Mouse (Mus musculus) thymus, postnatal 36 days (tissue): ENCODE data around the gene Bbs2.
"Not testable (repeated sequence)": the region's sequence is repeated elsewhere in the genome, so short reads cannot be mapped to it uniquely, and the experiment has no call there.

Source experiments
- DNase-seq, 2 experiments: peaks; one replicate each; pipeline ENCODE4 v3.0.0; 2022; ENCODE audit warnings: mixed read lengths in 2 of 2

The Bbs2 gene

DNA sequence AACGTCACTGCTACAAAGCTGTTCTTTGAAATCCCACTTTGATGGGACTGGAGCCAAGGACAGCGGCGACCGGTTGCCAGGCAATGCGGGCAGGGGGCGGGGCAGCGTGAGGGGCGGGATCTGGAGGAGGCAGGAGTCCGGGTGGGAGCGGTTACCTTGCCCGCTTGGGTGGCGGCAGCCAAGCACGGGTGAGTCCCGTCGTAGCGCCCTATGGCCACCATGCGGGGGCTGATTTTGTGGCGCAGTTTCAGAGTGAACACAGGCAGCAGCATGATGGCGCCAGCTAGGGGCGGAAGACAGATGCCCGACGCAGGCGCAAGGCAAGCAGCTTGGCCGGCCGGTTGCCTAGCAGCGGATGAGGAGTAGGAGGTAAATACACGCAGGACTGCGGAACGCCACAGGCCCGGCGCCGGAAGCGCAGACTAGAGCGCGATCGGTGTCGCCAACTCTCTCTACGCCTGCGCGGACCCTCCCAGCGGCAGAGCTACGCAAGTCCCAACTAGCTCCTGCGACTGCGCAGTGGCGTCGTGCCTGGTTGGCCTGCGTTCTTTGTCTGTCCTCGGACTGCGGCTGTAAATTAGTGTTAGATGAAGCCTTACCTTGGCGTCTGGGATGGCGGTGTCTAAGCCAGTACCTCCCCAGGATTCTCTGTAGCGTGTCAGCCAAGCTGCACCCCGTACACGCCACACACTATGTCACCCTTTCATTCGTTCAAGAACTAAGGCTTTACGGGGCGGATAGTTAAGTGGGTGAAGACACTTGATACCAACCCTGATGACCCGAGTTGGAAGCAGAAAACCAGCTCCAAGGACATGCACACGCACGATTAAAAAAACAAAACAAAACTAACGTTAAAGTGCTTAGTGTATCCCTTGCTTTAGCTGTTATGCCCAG lies at the start of gene Bbs2:
Bbs2 (minus strand) TSS at position 848 of the 894 bp plus-strand sequence.
- DNase-seq, result peak; percentile 97 to 99

DNA sequence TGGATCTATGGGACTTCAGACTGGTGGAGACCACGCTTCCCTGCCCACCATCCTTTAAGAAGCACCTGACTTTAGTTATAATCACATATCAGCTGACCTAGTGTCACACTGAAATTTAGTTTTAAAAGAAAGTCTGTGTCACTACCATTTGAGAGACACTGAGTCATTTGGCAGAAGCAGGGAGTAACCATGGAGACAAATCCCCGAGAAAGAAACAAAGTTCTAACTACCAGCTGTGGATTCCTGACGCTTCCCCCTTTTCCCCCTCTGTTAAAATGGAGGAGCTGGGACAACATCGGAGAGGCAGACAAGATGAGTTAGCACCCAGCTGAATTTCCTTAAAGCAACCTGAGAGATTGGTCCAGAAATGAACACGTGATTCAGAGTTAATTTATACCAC lies 49.5 kb upstream of the Bbs2 start:
- DNase-seq, result no peak

DNA sequence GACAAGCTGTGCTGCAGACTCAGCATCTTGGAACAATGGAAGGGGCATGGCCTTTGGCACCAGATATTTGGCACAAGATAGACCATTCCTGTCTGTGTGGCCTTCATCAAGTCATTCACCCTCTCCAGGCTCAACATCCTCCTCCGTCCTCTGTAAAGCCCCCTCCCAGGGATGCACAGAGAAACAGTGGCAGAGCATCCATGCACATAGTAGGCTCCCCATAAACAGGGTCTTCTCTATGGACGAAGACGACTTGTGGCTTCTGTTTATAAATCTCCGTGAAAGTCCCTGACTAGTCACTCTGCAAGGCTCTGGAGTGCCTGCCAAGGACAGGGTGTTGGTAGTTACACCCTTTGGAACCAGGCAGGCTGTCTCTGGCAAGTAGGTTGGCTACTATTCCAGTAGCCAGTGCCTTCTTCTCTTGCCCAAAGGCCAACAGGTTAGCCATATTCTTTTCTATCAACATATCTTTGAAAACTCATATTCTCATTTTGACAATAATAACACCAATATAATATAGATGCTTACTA lies 41.6 kb upstream of the Bbs2 start:
- DNase-seq, result no peak

DNA sequence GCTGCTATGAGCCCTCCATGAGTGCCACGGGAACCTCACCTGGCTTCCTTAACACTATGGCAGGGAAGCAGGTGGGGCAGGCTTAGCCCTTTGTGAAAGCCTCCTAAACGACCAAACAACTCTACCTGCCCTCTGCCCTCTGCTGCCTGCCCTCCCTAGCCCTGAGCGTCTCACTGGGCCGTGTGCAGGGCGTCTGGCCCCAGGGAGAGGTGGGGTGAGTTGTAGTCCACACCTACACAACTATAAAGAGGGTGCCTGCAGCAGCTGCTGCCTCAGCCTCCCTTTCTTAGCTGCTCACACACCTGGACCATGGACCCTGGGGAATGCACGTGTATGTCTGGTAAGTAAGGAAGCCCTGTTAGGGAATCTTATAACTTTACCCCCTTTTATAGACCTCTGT lies 38.2 kb upstream of the Bbs2 start, which contains the start of gene Mt4:
Mt4 (plus strand) TSS at position 265 of the 400 bp plus-strand sequence.
- DNase-seq, result no peak

DNA sequence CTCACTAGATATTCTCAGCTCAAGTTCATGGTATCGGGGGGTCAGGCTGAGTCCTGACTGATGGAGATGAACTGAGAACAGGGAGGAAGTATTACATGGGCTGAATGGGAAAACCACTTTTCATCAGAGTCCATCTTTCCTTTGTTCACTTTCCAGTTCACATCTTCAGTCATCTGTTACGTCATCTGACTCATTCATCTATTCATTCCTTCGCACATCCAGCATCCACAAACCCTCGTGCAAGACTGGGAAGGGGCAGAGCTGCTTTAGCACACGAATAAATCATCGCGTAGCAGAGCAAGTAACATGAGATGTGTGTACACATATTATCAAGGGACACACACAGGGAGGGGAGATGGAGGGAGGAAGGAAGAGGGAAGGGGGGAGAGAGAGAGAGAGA lies 37.5 kb upstream of the Bbs2 start:
- no peak for DNase-seq

DNA sequence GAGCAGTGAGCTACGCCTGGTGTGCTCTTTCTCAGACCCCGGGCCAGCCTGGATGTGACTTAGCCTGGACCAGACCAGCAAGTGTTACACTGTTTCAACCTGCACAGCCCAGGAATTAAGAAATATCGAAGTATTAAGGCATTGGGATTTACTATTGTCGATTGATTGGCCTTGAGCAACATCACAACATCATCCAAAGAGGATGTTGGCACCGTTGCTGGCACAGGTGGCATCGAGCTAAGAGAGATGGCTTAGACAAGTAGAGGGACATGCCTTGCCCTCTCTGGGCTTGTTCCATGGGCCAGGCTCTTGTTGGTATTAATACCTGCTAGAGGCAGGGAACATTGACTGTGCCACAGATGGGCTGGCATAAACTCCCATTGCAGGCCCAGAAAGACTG lies 36.8 kb upstream of the Bbs2 start:
- DNase-seq, result no peak

DNA sequence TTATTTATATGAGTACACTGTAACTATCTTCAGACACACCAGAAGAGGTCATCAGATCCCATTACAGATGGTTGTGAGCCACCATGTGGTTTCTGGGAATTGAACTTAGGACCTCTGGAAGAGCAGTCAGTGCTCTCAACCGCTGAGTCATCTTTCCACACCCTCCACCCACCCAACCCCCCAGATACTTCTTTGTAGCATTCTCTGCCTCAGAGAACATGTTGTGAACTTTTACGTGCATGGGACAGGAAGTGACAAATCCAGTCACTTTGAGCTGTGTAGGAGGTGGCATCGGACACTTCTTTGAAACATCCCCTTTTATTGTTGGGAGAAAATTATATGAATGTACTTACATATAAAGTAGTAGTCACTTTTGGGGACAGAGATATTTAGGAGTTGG lies 35.9 kb upstream of the Bbs2 start:
- DNase-seq, result not testable (repeated sequence)

DNA sequence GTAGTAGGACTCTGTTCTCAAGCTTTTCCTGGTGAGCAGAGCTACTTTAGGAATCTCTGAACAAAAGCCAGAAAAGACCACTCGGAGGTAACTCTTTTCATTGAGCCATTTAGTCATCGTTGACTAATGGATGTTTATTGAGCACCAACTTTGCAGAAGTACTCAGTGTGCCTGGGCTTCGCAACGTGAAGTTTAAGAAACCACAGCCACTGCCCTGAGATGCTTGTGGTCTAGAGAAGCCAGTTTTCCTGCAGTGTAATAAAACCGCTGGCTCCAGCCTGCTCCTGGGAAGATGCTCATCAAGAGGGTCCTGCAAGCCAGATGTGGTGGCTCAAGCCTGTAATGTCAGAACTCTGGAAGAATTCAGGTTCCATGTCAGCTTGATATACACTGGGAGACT lies 33.4 kb upstream of the Bbs2 start:
- DNase-seq, result no peak

DNA sequence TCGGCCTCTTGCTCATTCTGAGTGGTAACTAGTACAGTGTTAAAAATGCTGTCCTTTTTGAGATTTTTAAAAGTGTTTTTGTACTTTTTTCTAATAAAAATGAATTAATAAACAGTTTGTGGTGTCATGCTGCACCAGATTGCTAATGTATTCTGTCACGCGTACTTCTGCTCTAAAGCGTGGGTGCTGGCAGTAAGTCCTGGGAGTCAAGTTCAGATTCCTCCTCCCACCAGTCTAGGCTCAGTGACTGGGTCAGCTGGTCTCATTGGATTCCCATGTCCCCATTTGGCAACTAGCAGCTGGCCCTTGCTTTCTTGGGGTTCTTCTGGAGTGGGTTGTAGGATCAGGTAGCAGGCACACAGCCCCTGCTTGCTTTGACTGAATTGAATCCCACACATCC lies 31.4 kb upstream of the Bbs2 start:
- no peak for DNase-seq

DNA sequence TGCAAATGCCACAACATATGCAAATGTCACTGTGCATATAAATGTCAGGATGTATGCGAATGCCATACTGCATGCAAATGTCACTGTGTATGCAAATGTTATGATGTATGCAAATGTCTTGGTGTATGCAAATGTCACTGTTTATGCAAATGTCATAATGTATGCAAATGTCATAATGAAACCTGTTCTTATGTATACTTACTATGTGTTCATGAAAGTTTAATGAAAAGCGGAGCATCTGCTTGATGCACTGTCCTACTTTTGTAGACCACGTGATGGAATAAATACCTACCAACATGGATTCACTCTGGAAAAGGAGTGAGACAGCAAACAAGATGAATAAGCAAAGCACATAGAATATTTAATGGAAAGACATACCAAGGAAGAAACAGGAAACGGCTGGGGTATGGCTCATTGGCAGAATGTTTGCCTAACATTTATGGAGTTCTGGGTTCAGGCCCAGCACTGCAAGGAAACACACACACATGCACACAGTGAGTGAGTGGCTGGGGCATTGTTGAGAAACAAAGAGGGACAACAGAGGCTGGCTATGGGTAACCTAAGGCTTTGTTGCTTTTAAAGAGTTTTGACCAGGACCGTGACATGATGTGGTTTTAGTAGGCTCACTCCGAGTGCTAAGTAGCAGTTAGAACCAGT lies 30.5 kb upstream of the Bbs2 start:
- no peak for DNase-seq

DNA sequence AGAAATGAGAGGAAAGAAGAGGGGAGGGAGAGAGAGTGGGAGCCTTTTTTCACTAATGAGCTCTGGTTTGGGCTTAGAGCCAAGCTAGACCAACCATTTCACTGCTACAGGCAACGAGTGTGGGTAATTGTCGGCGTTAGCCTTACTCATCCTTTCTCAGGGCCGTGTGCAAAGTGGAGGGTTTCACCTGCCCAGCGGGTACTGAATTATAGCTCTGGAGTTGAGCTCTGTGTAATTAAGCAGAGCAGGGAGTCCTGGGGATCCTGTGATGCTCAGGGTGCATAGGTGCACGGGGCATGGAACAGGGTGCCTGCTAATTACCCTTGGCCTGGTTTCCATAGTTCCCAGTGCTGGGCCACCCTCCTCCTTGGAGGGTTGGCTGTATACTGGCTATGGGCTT lies 29.0 kb upstream of the Bbs2 start:
- DNase-seq, result no peak

DNA sequence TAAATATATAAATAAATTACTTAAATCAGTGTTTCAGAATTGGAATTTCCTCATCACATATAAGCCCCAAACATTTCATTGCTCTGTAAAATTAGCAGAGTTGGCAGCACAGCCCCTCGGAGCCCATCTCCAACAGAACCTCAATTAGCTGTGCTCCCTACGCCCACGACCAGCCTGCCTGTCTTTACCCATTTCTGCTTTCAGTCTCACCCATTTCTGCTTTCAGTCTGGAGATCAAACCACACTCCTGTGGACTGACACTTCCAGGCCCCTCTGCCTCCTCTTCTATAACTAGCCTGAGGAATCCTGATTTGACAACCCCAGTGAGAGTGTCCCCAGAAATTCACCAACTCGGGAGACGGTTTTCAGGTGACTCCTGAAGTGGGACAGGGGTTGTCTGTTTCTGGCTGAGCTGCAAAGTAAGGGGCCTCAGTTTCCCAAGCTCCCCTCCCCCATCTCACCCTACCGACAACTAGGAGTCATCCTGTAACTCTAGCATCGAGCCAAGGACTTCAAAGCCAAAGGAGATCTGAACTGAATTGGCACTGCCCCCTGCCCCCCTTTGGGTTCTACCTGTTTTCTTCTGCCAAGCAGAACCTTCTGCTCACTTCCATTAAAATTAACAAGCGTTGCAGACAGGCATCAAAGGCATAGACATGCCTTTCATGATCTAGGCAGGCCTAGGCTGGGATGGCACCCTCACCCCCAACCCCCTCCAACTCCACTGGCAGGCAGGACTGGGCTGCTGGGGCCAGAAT lies 24.2 kb upstream of the Bbs2 start:
- DNase-seq, result no peak

DNA sequence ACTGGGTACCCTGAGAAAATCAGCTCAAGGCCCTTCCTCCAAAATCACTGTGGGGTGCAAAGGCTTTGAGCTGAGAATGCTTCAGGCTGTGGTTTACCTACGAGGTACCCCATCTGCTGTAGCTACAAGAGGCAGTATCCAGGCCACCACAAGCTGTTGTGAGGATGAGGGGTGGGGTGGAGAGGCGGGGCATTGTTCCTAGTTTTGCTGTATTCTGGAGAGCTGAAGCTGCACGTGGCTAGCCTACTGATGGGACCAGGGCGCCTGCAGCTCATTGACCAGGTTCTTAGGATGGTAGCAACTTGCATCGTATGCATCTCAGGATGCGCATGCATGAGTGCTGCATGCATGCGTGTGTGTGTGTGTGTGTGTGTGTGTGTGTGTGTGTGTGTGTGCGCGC lies 22.9 kb upstream of the Bbs2 start:
- no peak for DNase-seq

DNA sequence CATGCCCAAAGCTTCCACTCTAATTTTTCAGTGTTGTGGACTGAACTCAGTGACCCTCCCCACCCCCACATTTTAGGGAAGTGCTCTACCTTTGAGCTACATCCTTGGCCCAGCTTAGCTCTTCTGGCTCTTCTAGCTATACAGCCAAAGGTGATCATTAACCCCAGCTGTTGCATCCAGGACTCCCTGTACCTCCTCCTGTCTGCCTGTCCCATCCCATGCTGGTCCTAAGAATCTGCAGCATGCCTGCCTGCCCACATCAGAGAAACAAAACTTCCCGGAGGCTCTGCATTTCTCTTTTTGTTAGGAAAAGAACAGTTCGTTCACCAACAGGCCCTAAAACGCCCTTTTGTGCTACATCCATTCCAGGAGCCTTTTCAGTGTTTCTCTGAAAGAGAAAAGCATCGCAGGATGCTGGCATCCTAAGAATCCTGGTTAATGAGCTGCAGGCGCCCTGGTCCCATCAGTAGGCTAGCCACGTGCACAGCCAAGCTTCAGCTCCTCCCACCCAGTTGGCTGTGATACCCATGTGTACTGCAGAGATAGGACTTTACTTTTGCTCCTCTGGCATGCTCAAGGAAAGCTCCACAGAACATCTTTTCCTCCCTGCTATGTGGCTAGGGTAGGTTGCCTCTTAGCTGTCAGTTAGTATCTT lies 20.2 kb upstream of the Bbs2 start:
- no peak for DNase-seq

DNA sequence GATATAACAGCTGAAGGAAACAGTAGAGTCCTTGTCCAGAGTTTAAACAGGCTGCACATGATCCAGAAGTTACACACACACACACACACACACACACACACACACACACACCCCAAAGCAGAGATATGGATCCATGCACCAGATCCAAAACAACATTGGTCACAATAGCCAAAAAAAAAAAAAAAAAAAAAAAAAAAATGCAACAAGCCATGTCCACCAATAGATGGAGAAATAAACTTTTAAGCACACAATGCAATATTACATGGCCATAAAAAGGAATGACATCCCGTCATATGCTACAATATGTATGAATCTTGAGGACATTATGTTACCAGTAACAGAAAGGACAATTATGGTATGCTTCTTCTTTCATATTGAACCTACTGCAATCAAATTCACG lies 15.2 kb upstream of the Bbs2 start:
- no peak for DNase-seq

DNA sequence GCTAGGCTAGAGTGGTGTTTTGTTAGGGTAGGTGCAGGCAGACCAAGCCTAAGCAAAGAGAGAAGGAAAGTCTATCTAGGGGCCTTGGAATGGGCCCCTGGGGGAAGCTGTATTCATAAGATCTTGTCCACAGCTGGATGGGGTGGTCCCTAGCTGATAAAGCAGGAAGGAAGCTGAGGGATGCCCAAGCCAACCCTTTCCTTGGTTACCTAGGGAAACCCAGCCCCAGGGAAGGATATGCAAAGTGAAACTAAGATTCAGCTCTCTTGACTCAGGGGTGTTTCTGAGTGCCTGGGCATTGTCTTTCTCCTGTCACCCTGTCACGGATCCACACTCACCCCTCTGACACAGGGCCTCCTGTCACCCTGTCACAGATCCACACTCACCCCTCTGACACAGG lies 14.7 kb upstream of the Bbs2 start:
- no peak for DNase-seq

DNA sequence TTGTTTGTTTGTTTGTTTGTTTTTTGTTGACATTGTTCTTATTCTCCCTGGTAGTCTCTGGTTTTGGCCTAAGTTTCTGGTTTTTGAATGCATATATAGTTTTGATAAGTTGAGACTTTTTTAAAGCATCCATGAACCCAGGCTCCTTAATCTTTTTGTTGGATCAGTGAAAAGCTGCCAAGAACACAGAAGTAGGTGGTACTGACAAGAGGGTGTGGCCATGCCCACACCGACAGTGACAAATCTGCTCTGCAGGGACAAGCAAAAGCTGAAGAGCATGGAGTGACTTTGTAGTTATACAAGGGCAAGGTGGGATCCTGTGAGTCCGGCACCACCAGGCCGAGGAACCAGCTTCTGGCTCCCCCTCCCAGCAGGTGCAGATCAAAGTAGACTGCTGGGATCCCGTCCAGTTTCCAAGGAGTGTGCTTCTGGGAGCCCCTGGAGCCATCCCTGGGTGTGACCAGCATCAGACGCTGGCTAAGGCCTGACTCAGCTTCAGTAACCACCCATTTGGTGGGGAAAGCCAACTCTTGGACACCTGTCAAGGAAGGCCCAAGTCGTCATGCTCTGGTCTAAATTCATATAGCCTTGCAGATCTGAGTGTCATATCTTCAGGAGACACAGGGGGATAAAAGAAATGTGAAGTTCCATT lies 11.9 kb upstream of the Bbs2 start:
- no peak for DNase-seq

DNA sequence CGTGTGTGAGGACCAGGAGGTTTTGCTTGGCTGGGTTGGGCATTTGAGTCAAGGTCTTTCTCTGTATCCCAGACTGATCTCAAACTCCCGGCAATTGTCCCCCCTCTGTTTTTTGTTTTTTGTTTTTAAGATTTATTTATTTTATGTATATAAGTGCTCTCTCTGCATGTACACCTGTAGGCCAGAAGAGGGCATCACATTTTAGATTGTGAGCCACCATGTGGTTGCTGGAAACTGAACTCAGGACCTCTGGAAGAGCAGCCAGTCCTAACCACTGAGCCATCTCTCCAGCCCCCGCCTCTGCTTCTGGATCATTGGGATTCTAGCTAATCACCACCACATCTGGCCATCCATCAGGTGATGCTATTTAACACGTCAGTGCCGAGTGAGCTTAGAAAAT lies 11.1 kb upstream of the Bbs2 start:
- DNase-seq, result no peak

DNA sequence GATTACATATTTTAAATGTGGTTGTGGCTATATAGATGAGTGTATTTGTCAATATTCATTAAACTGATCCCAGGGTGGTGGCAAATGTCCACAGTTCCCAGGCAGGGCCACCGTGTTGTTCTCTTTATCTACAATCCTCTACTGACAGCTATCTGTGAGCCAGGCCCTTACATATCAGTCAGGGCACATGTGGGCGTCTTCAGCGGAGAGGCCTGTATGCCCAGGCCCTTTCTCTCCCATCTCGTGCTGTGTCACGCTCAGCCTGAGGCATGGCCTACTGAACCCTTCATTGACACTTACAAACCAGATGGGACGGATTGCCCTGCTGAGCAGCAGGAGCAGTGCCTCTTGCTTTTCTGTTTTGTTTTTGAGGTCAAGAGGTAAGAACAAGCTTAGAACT lies 10.7 kb upstream of the Bbs2 start:
- DNase-seq, result no peak

DNA sequence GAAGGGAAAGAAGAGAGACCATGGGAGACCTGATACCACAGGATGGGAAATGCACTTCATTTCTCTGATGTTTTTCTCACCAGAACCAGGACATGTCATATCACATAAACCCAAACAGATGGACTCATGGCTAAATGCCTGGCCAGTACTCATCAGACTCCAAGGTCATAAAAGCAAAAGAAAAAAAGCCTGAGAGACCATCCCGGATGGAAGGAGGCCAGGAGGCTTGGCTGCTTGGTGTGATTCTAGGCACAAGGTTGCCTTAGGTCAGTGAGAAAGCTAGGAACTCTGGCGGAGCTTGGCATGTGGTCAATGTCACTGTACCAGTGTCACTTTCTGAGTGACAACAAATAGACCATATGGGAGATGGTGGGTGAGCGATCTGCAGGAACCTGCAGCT lies 9.1 kb upstream of the Bbs2 start:
- DNase-seq, result no peak

DNA sequence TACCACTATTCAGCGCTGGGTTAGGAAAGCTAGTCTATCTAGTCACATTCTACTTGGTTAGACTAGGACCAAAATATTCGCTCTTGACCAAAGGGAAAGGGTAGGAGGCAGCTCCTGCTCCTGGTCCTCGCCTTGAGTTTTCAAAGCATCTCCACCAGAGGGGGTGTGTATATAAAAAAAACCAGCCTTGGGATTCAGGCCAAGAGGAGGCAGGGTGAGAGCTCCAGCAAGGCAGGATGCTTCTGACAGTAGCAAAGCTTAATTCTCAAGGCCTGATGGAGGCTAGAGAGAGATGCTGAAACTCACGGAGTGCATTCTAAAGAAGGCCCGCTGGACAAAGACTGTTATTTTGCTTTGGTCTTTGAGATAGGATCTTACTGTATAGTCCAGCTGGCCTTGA lies 5.4 kb upstream of the Bbs2 start:
- no peak for DNase-seq

DNA sequence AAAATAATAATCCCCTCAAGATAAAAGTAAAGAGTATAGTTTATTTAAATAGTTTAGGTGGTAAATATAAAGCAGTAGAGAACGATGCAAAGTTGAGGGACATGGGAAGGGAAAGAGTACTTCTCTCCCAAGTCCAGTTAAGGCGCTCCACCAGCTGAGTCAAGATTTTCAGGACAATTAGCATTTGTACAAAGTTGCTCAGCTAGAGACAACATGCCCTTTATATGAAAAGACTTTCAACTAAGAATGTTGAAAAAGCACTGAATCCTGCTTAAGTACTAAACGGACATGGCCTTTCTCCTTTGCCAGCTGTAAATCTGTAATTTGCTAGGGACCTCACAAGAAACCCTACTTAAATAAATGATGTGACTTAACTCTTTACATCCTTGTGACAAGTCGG lies 268 bp upstream of the Bbs2 start:
- no peak for DNase-seq
